Mouse (Mus musculus) cerebellum, adult 11-12 months (tissue): ENCODE results near the gene Cd6.
A peak's percentile ranks its signal among the peaks of the same experiment; 100 is the strongest.

Experiments used
- DNase-seq: peaks from one replicate; pipeline ENCODE4 v3.0.0; 2022

Cd6 gene

GRCm38 (mm10) chr19:10759983-10760831 is 69.7 kb downstream of the Cd6 start:
- peak; percentile 80 for DNase-seq

GRCm38 (mm10) chr19:10759525-10759924 is 70.3 kb downstream of the Cd6 start:
- no peak for DNase-seq

GRCm38 (mm10) chr19:10758708-10759107 is 71.2 kb downstream of the Cd6 start:
- DNase-seq: no peak

- peak; percentile 78 for DNase-seq
These were observed 72.3 kb downstream of the Cd6 start for GRCm38 (mm10) chr19:10757526-10757925.

GRCm38 (mm10) chr19:10757125-10757524 is 72.7 kb downstream of the Cd6 start:
- DNase-seq: no peak

- DNase-seq: no peak
These were observed 77.2 kb downstream of the Cd6 start for GRCm38 (mm10) chr19:10752646-10753045.

GRCm38 (mm10) chr19:10752106-10752505 is 77.8 kb downstream of the Cd6 start:
- DNase-seq: no peak

- DNase-seq: no peak
These were observed 78.3 kb downstream of the Cd6 start for GRCm38 (mm10) chr19:10751607-10752006.

GRCm38 (mm10) chr19:10750161-10750560 is 79.7 kb downstream of the Cd6 start:
- no peak for DNase-seq

- DNase-seq: no peak
These were observed 80.6 kb downstream of the Cd6 start for GRCm38 (mm10) chr19:10749295-10749694.

GRCm38 (mm10) chr19:10748401-10749102 is 81.3 kb downstream of the Cd6 start:
- no peak for DNase-seq

GRCm38 (mm10) chr19:10747718-10748117 is 82.1 kb downstream of the Cd6 start:
- DNase-seq: no peak

GRCm38 (mm10) chr19:10747182-10747581 is 82.7 kb downstream of the Cd6 start:
- DNase-seq: no peak

- no peak for DNase-seq
These were observed 87.3 kb downstream of the Cd6 start for GRCm38 (mm10) chr19:10742565-10742964.

GRCm38 (mm10) chr19:10742145-10742544 is 87.7 kb downstream of the Cd6 start:
- DNase-seq: no peak

GRCm38 (mm10) chr19:10740641-10741440 is 89.0 kb downstream of the Cd6 start:
- peak; percentile 15 for DNase-seq

GRCm38 (mm10) chr19:10739916-10740315 is 89.9 kb downstream of the Cd6 start:
- DNase-seq: no peak
